Mouse (Mus musculus) heart, postnatal 0 days (tissue): ENCODE measurements around the gene Wdfy2. TPM values are rescaled to one million over a fixed set of nuclear protein-coding genes. Genes with fewer than 3 reads are reported as not detected.

ENCODE experiments used
- ATAC-seq: fragments of 200-750 bp; cut with Nextera tagmentation; 2 replicates; pipeline ENCODE4 v1.8.0; 2017; ENCODE audit warnings: low read depth, moderate number of reproducible peaks, moderate library complexity; ENCODE audit not compliant: insufficient read depth
- DNase-seq: peaks from one replicate; pipeline ENCODE4 v3.0.0-alpha.2; 2016; ENCODE audit warnings: low spot score
- H3K27ac ChIP-seq: fragments of 300-500 bp; sonication (generic); 2 replicates; pipeline ENCODE4 v1.5.1; 2014; ENCODE audit warnings: low read depth, mild to moderate bottlenecking
- H3K27me3 ChIP-seq: fragments of 300-500 bp; sonication (generic); 2 replicates; pipeline ENCODE4 v1.6.1; 2014; ENCODE audit warnings: low read length, mixed read lengths; ENCODE audit not compliant: control insufficient read depth, insufficient read depth
- H3K36me3 ChIP-seq: fragments of 300-500 bp; sonication (generic); replicated peaks from 2 replicates; pipeline ENCODE4 v1.6.1; 2014; ENCODE audit warnings: low read length, mixed read lengths; ENCODE audit not compliant: control insufficient read depth, insufficient read depth
- H3K4me1 ChIP-seq: fragments of 300-500 bp; sonication (generic); 2 replicates; pipeline ENCODE4 v1.6.1; 2014; ENCODE audit warnings: antibody characterized with exemption; ENCODE audit not compliant: control insufficient read depth, insufficient read depth
- H3K4me2 ChIP-seq: fragments of 300-500 bp; sonication (generic); 2 replicates; pipeline ENCODE4 v1.6.1; 2014; ENCODE audit warnings: low read depth, mild to moderate bottlenecking, low read length, moderate library complexity
- H3K4me3 ChIP-seq: fragments of 300-500 bp; sonication (generic); 2 replicates; pipeline ENCODE4 v1.5.1; 2014; ENCODE audit warnings: low read depth, low read length
- H3K9ac ChIP-seq: fragments of 300-500 bp; sonication (generic); replicated peaks from 2 replicates; pipeline ENCODE4 v1.6.1; 2014; ENCODE audit warnings: low read depth, low read length, mixed read lengths
- H3K9me3 ChIP-seq: fragments of 300-500 bp; sonication (generic); replicated peaks from 2 replicates; pipeline ENCODE4 v1.6.1; 2016; ENCODE audit warnings: low read length; ENCODE audit not compliant: control insufficient read depth
- CTCF ChIP-seq: IDR thresholded peaks from 2 replicates; pipeline ENCODE4 v1.5.1; 2016; ENCODE audit warnings: antibody characterized with exemption, control low read depth, low read depth
- EP300 ChIP-seq: IDR thresholded peaks from 2 replicates; pipeline ENCODE4 v1.6.1; 2016; ENCODE audit warnings: antibody characterized with exemption, low read depth
- WGBS: fragments of 180-500 bp; shearing (Covaris S2); extraction: QIAGEN DNeasy Blood & Tissue Kit; methylation state at CpG from one replicate; pipeline ENCODE4 v1.1.7; 2014; 5-methylcytosine and 5-hydroxymethylcytosine counted together
- polyA plus RNA-seq: library from polyadenylated mRNA; unstranded; fragments of >200 nt; fragmentation: Nextera tagmentation; extraction: Ambion mirVana; gene quantifications from 2 replicates; pipeline ENCODE4 v1.2.1, GENCODE M21; 2015
- total RNA-seq: library from RNA; depleted of rRNA; stranded (reverse); fragments of >200 nt; gene quantifications from 2 replicates; pipeline ENCODE4 v1.2.3, GENCODE M21; 2014; ENCODE audit warnings: low replicate concordance

Wdfy2 gene
- total and polyA plus RNA-seq, 2 experiments from 2014 or later: 1.8 to 11.8 TPM

DNA sequence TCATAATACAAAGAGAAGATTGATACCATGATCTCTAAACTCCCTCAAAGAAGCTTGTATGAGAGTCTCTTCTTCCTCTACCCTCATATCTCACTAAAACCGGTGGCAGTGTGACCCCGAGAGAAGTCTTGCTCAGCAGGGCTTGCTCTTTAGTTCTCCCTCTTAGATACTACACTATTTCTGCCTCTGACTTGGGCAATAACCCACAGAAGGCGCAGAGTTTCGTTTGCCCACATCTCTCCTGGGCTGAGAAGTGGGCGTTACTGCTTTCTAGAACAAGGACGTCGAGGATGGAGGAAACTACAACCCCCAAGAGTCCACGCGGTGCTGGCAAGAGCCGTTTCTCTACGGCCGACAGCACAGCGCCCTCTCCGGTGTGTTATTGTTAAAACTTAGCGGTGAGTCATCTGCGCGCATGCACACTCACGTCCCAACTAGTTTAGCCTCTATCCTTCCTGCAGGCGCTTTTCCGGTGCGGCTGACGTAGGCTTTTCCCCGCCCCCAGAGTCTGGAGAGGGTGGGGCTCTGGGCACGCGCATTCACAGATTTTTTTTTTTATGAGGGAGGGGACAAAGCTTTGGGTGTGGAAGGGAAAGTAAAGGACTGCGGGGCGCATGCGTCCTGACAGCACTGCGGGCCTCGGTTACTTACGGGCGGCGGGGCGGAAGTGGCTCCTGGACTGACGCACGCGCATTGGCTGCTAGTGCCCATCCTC is 395 bp upstream of the Wdfy2 start:
- no peak overlapping the region for H3K9ac ChIP-seq
- ATAC-seq: peak; percentile 96
- peak; percentile 99 for DNase-seq
- no peaks in the 10 kb centered on the region for H3K27me3 ChIP-seq
- WGBS: under 1% methylated on average over 37 of the region's 37 CpGs
- TF ChIP-seq EP300 (peak; percentile 55), CTCF (peak; percentile 90)
- peak overlapping the region; percentile 78 for H3K4me3 ChIP-seq
- no peaks in the 10 kb centered on the region for H3K36me3 ChIP-seq
- H3K4me1 ChIP-seq: peaks cover 5% of the 10 kb centered on the region; the same call in 1 of the 2 replicates
- H3K9me3 ChIP-seq: no peaks in the 10 kb centered on the region
- peak overlapping the region; percentile 75 for H3K27ac ChIP-seq
- H3K4me2 ChIP-seq: peak overlapping the region; percentile 86

DNA sequence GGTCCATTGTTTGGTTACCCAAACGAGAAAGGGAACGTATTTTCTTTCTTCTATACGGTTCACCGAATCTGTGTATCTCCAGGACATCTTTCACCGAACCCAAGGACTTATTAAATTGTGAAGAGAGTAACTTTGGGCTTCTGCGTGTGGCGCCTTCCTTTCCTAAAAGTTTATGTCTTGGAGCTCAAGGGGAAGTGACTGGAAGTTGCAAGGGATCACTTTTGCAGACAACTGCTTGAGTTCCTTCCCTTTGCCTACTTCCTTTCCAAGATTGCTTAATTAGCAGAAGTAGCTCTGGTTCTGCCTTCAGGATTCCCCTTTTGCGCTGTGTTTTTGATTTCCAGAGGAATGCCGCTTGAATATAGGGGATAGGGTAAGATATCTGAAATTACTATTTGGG is 858 bp downstream of the Wdfy2 start:
- peak overlapping the region; percentile 75 for H3K27ac ChIP-seq
- H3K4me3 ChIP-seq: peak overlapping the region; percentile 78
- H3K27me3 ChIP-seq: no peaks in the 10 kb centered on the region
- no peak for TF ChIP-seq CTCF
- no peak; the same call in 1 of the 2 replicates for TF ChIP-seq EP300
- DNase-seq (peak; percentile 13), ATAC-seq (no peak)
- H3K4me1 ChIP-seq: peaks cover 14% of the 10 kb centered on the region
- H3K4me2 ChIP-seq: peak overlapping the region; percentile 86
- H3K36me3 ChIP-seq: no peaks in the 10 kb centered on the region
- H3K9ac ChIP-seq: peak overlapping the region; percentile 78
- H3K9me3 ChIP-seq: no peaks in the 10 kb centered on the region
- 9% methylated on average over 9 of the region's 9 CpGs for WGBS

DNA sequence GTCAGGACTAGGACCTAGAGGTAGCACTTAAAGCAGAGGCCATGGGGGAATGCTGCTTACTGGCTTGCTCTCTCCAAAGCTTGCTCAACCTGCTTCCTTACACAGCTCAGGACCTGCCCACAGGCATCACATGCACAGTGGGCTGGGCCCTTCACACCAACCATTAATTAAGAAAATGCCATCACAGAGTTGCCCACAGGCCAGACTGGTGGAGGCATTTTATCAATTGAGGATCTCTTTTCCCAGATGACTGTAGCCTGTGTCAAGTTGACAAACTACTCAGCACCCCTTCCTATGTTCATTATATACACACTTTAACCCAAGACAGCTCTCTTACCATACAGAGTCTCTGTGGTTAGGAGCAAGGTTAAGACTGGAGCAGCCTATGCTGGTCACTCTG is 4.2 kb downstream of the Wdfy2 start:
- ATAC-seq: no peak
- no peaks in the 10 kb centered on the region for H3K27me3 ChIP-seq
- H3K4me1 ChIP-seq: peaks cover 39% of the 10 kb centered on the region
- no peak overlapping the region for H3K4me3 ChIP-seq
- TF ChIP-seq EP300 (no peak), CTCF (no peak)
- H3K4me2 ChIP-seq: no peak overlapping the region
- DNase-seq: no peak
- H3K9ac ChIP-seq: no peak overlapping the region
- no peaks in the 10 kb centered on the region for H3K36me3 ChIP-seq
- H3K9me3 ChIP-seq: no peaks in the 10 kb centered on the region
- no peak overlapping the region for H3K27ac ChIP-seq

DNA sequence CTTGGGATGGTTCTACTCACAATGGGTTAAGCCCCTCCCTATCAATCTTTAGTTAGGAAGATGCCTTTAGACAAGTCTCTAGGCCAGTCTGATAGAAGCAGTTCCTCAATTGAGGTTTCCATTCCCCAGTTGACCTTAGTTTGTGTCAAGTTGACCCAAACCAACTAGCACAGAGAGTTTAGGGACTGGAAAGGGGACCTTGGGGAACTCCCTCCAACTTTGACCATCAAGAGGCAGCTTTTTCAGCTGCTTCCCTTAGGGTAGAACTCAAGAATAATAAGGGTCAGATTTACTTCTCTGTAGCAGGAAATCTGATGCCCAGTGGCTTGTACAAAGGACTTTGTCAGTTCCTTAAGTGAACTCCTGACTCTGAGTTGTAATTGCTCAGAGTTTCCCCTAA is 5.0 kb downstream of the Wdfy2 start:
- Histone ChIP-seq H3K4me3 (no peak overlapping the region), H3K4me2 (no peak overlapping the region), H3K4me1 (peaks cover 39% of the 10 kb centered on the region), H3K27ac (no peak overlapping the region), H3K27me3 (no peaks in the 10 kb centered on the region), H3K9me3 (no peaks in the 10 kb centered on the region), H3K9ac (no peak overlapping the region), H3K36me3 (no peaks in the 10 kb centered on the region)
- ATAC-seq (no peak), DNase-seq (no peak)
- TF ChIP-seq CTCF: no peak
- TF ChIP-seq EP300: no peak

DNA sequence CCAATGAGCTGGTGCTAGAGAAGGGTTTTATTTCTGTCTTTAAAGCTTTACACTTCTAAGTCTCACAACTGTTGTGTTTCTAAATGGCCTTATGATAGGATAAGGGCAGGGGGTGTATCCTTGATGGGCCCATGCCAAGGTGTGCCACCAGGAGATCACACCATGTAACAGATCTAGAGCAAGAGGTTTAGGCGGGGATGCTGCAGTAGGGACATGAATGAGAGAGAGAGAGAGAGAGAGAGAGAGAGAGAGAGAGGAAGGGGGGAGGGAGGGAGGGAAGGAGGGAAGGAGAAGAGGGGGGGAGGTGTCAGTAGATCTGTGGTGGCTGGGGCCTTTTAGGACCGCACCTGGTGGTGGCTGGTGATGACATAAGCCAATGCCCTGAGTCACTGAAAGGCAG is 5.5 kb downstream of the Wdfy2 start:
- Histone ChIP-seq H3K9ac (no peak overlapping the region), H3K4me3 (no peak overlapping the region), H3K4me2 (no peak overlapping the region), H3K36me3 (no peaks in the 10 kb centered on the region), H3K4me1 (peaks cover 39% of the 10 kb centered on the region), H3K27me3 (no peaks in the 10 kb centered on the region), H3K9me3 (no peaks in the 10 kb centered on the region), H3K27ac (no peak overlapping the region)
- WGBS: 74% methylated on average over 2 of the region's 2 CpGs
- TF ChIP-seq EP300 (no peak), CTCF (no peak)
- DNase-seq (no peak), ATAC-seq (no peak)

DNA sequence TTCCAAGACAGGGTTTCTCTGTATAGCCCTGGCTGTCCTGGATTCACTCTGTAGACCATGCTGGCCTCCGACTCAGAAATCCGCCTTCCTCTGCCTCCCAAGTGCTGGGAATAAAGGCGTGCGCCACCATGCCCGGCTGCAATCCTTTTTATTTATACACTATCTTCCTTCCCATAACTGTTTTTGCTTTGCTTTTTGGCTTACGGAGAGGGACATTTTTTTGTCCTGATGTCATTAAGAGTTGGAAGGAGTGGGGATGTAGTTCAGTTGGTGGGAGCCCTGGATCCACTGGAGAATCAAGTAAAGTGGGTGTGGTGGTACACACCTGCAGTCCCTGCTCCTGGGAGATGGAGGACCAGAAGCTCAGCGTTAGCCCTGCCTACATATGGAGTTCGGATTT is 6.7 kb downstream of the Wdfy2 start:
- Histone ChIP-seq H3K4me3 (no peak overlapping the region), H3K4me2 (no peak overlapping the region), H3K9me3 (0 out of 2 replicates have a peak, but pooled peaks cover 3% of the 10 kb centered on the region), H3K27ac (peak overlapping the region; percentile 80), H3K4me1 (peaks cover 34% of the 10 kb centered on the region), H3K9ac (no peak overlapping the region), H3K36me3 (no peaks in the 10 kb centered on the region), H3K27me3 (no peaks in the 10 kb centered on the region)
- no peak for DNase-seq
- WGBS: 47% methylated on average over 8 of the region's 8 CpGs
- TF ChIP-seq CTCF (no peak), EP300 (no peak)
- ATAC-seq: no peak
